Mouse (Mus musculus): ENCODE measurements around the gene Dlg2.

DNA sequence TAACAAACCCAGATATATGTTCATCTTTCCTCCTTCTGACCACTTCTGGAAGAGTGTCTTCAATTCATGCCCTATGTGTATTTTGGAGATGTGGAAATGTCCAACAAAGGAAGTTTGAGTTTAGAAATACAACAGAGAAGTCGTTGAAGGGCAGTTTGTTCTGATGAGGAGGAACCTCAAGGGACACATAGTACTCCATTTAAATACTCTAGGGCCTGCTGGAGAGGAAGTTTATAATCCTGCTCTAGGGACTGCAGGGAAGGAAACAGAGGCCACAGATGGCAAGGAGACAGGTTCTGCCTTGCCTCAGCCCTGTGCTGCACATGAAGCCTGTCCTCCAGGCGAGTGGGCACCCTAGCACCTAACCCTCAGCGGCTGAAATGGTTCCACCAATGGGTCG, 1965.6 kb downstream of the Dlg2 start:
- TF ChIP-seq POLR2A (IDR thresholded peaks at IDR 0.05; ENCODE audit: insufficient read depth, low read depth, low read length) (no peak), EP300 (IDR thresholded peaks at IDR 0.05; ENCODE audit: insufficient read depth, low read depth, low read length) (no peak), CTCF (IDR thresholded peaks at IDR 0.05) (no peak)
